Mouse (Mus musculus) limb, embryonic 10.5 days (tissue): ENCODE data around the gene Cdhr5. TPM values are rescaled to one million over a fixed set of nuclear protein-coding genes. Genes with fewer than 3 reads are reported as not detected.

Experiments used
- DNase-seq: peaks from one replicate; pipeline ENCODE4 v3.0.0-alpha.2; 2017; ENCODE audit warnings: low spot score
- H3K27ac ChIP-seq: fragments of 300-500 bp; sonication (generic); 2 replicates; pipeline ENCODE4 v1.5.1; 2016; ENCODE audit warnings: mild to moderate bottlenecking
- H3K27me3 ChIP-seq: fragments of 300-500 bp; sonication (generic); 2 replicates; pipeline ENCODE4 v1.6.1; 2016; ENCODE audit warnings: low read depth, mild to moderate bottlenecking; ENCODE audit not compliant: poor library complexity, severe bottlenecking
- H3K36me3 ChIP-seq: fragments of 300-500 bp; sonication (generic); 2 replicates; pipeline ENCODE4 v1.6.1; 2016; ENCODE audit warnings: mild to moderate bottlenecking, moderate library complexity
- H3K4me1 ChIP-seq: fragments of 300-500 bp; sonication (generic); 2 replicates; pipeline ENCODE4 v1.6.1; 2016
- H3K4me3 ChIP-seq: fragments of 300-500 bp; sonication (generic); 2 replicates; pipeline ENCODE4 v1.5.1; 2016; ENCODE audit warnings: mild to moderate bottlenecking, moderate library complexity
- H3K9me3 ChIP-seq: fragments of 300-500 bp; sonication (generic); replicated peaks from 2 replicates; pipeline ENCODE4 v1.6.1; 2016; ENCODE audit warnings: mild to moderate bottlenecking
- WGBS: fragments of 180-500 bp; shearing (Covaris S2); methylation state at CpG from one replicate; pipeline ENCODE4 v1.1.7; 2016; 5-methylcytosine and 5-hydroxymethylcytosine counted together
- polyA plus RNA-seq: library from polyadenylated mRNA; unstranded; fragments of >200 nt; fragmentation: Nextera tagmentation; extraction: Ambion mirVana; gene quantifications from 2 replicates; pipeline ENCODE4 v1.2.1, GENCODE M21; 2016

The Cdhr5 gene
- polyA plus RNA-seq, 1 experiment from 2014 or later: not detected

DNA sequence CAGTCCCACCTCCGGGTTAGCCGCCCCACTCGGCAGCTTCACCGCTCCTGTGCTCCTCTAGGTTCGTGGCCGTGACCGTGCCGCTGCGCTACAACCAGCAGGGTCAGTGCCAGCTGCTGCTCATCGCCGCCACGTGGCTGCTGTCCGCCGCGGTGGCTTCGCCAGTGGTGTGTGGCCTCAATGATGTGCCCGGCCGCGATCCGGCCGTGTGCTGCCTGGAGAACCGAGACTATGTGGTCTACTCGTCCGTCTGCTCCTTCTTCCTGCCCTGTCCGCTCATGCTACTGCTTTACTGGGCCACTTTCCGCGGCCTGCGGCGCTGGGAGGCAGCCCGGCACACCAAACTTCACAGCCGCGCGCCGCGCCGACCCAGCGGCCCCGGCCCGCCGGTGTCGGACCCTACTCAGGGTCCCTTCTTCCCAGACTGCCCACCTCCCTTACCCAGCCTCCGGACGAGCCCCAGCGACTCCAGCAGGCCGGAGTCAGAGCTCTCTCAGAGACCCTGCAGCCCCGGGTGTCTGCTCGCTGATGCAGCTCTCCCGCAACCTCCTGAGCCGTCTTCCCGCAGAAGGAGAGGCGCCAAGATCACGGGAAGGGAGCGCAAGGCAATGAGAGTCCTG, 17.4 kb upstream of the Cdhr5 start:
- peak overlapping the region; percentile 48 for H3K27ac ChIP-seq
- H3K4me3 ChIP-seq: peak overlapping the region; percentile 49
- peak; percentile 74 for DNase-seq
- WGBS: 1% methylated on average over 53 of the region's 53 CpGs
- peaks cover 31% of the 10 kb centered on the region for H3K4me1 ChIP-seq
- no peaks in the 10 kb centered on the region for H3K9me3 ChIP-seq
- peaks cover 74% of the 10 kb centered on the region for H3K27me3 ChIP-seq
- H3K36me3 ChIP-seq: peaks cover 23% of the 10 kb centered on the region

DNA sequence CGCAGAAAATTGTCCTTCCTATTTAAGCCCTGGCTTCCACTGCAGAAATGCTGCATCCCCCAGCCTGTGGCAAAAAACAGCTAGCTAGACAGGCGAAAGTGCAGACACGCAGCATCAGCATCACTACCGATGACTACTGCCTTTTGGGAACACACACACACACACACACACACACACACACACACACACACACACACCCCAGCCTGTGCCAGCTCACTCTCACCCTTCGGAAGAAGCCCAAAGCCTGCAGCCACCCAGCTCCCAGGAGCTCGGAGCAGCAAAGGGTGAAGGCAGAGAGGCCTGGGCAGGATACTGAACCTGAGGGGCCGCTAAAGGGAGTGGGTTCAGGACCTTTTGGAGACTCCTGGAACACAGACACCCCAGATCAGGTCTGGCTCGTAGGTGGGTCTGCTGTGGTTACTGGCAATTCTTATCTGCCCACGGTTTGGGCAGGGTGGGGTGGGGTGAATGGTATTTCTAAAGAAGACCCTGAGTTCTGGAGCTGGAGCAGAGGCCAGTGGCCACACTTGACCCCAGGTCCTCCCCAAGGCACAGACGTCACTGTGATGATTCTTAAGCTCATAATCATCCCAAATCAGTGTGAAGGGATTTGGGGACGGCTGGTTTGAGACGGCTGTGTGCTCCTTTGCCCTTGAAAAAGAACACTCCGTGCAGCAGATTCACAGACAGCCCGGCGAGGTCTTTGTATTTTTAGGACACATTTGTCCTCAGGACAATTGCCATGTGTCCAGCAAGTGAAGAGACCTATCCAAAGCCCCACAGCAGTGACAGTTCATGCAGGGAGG, 16.2 kb upstream of the Cdhr5 start:
- Histone ChIP-seq H3K4me3 (peak overlapping the region; percentile 65), H3K4me1 (peaks cover 31% of the 10 kb centered on the region), H3K27ac (peak overlapping the region; percentile 84; the same call in 1 of the 2 replicates), H3K27me3 (peaks cover 74% of the 10 kb centered on the region), H3K9me3 (no peaks in the 10 kb centered on the region), H3K36me3 (peaks cover 14% of the 10 kb centered on the region)
- 42% methylated on average over 15 of the region's 15 CpGs for WGBS
- DNase-seq: peak; percentile 54

DNA sequence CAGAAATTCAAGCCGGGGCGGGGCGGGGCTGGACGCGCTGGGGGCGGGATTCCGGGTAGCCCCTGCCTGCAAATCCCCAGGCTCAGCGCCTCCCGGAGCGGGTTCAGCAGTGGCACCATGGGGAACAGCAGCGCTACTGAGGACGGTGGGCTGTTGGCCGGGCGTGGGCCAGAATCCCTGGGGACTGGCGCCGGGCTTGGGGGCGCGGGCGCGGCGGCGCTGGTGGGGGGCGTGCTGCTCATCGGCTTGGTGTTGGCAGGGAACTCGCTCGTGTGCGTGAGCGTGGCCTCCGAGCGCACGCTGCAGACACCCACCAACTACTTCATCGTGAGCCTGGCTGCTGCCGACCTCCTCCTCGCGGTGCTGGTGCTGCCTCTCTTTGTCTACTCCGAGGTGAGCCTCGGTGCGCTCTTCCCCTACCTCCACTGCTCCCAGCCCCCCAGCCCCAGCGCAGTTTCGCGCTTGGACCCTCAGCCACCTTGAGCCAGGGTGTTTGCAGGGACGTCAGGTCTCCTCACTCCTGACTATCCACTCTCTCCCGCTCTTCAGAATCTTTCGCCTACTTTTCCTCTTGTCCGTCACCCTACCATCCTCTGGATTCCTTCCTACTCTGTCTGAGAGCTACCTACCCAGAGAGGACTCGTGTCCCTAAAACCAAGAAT, 15.5 kb upstream of the Cdhr5 start, which contains the start of gene Drd4:
Gene Drd4, plus strand, starts transcription at position 86 of the 662 bp plus-strand sequence.
- H3K36me3 ChIP-seq: peaks cover 6% of the 10 kb centered on the region
- peak within 1 kb of the TSS; percentile 65 for H3K4me3 ChIP-seq
- no peaks in the 10 kb centered on the region for H3K9me3 ChIP-seq
- H3K27ac ChIP-seq: peak within 1 kb of the TSS; percentile 84
- peaks cover 71% of the 10 kb centered on the region for H3K27me3 ChIP-seq
- peaks cover 31% of the 10 kb centered on the region for H3K4me1 ChIP-seq
- DNase-seq: peak; percentile 80
- 2% methylated on average over 46 of the region's 46 CpGs for WGBS

DNA sequence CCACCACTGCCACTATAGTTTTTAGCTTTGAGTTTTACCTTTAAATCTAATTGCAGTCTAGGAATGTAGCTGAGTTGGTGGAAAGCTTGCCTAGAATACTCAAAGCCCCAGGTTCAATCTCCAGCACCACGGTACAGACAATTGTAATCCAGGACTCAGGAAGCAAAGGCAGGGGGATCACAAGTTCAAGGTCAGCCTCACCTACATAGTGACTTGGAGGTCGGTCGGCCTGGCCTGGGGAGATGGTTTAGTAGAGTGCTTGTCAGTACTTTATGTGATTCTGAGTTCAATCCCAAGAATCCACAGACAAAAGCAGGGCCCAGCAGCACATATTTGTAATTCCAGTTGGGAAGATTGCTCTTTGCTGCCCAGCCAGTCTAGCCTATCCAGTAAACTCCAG, 11.5 kb upstream of the Cdhr5 start:
- no peak overlapping the region for H3K27ac ChIP-seq
- H3K36me3 ChIP-seq: no peaks in the 10 kb centered on the region
- H3K27me3 ChIP-seq: peaks cover 34% of the 10 kb centered on the region
- peaks cover 15% of the 10 kb centered on the region for H3K4me1 ChIP-seq
- no peak overlapping the region for H3K4me3 ChIP-seq
- DNase-seq: no peak
- no peaks in the 10 kb centered on the region for H3K9me3 ChIP-seq
- 85% methylated on average over 3 of the region's 3 CpGs for WGBS

DNA sequence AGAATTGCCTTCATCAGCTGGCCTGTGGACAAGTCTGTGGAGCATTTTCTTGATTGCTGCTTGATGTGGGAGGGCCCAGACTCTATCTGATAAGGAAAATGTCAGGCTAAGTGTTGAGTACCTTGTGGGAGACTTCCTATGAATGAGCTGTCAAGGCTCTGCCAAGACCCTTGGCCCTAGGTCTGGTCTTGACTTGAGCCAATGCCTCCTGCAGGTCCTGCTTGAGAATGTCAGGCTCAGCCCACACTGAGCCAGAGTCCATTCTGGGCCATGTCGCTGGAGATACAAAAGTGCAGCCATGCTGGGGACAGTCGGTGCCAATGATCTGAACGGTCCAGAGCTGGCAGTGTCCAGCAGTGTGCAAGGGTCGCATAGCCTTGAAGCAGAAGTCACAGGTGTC, 6.2 kb upstream of the Cdhr5 start:
- H3K4me3 ChIP-seq: no peak overlapping the region
- peaks cover 16% of the 10 kb centered on the region for H3K27me3 ChIP-seq
- H3K27ac ChIP-seq: no peak overlapping the region
- peaks cover 19% of the 10 kb centered on the region for H3K4me1 ChIP-seq
- 87% methylated on average over 4 of the region's 4 CpGs for WGBS
- DNase-seq: no peak
- H3K9me3 ChIP-seq: no peaks in the 10 kb centered on the region
- no peaks in the 10 kb centered on the region for H3K36me3 ChIP-seq

DNA sequence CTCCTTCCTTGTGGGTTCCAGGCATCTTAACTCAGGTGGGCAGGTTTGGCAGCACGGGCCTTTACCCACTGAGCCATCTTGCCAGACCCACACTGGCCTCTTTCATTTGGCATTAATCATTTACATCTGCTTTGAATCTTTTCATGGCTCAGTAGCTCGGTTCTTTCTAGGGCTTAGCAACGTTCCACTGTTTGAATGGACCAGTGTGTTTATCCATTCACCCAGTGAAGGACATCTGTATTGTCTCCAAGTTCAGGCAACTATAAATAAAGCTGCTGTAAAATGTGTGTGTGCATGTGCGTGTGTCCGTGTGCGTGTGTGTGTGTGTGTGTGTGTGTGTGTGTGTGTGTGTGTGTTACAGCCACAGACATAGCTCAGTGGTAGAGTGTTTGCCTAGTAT, 4.9 kb upstream of the Cdhr5 start:
- Histone ChIP-seq H3K27ac (no peak overlapping the region), H3K27me3 (peaks cover 18% of the 10 kb centered on the region), H3K4me1 (peaks cover 32% of the 10 kb centered on the region), H3K9me3 (no peaks in the 10 kb centered on the region), H3K4me3 (no peak overlapping the region), H3K36me3 (no peaks in the 10 kb centered on the region)
- no peak for DNase-seq
- WGBS: 76% methylated on average over 6 of the region's 6 CpGs

DNA sequence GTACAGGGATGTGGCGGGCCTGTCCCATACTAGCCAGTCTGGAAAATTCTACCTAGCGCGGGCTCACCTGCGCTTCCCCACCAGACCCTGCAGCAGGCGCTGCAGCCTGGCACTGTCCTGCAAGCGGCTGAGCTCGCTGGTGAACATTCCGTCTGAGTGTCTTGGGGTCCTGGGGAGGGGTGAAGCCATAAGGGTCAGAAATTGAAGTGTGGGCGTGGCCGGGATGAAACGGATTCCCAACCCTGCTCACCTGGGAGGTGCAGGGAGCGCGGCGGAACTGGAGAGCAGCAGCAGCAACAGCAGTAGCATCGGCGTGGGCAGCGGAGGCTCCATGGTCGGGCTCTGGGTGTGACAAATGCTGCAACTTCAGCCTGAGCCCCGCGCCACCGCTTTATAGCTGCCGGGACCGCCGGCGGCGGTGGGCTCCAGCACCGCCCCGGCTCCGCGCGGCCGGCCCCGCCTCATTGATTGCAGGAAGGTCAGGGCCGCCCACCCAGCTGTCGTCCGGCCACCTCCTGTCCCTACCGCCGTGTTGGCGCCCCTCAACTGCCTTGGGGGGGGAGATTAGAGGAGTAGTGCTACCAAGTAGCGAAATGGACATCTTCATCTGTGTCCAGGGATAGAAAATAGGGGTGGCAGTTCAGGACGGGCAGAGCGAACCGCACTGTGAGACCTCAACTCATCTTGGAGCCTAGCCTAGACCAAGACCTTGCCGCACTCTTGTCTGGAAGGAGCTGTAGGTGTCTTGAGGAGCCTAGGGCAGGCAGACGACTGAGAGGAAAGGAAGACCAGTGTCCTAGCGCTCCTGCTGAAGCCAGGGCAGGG, 2.4 kb upstream of the Cdhr5 start, which contains the start of gene Sct:
Gene Sct, minus strand, starts transcription at position 368 of the 825 bp plus-strand sequence.
- H3K27me3 ChIP-seq: peaks cover 18% of the 10 kb centered on the region
- DNase-seq: peak; percentile 75
- H3K4me3 ChIP-seq: peak within 1 kb of the TSS; percentile 58
- peak within 1 kb of the TSS; percentile 72 for H3K27ac ChIP-seq
- no peaks in the 10 kb centered on the region for H3K36me3 ChIP-seq
- peaks cover 44% of the 10 kb centered on the region for H3K4me1 ChIP-seq
- H3K9me3 ChIP-seq: no peaks in the 10 kb centered on the region
- WGBS: 2% methylated on average over 46 of the region's 46 CpGs

DNA sequence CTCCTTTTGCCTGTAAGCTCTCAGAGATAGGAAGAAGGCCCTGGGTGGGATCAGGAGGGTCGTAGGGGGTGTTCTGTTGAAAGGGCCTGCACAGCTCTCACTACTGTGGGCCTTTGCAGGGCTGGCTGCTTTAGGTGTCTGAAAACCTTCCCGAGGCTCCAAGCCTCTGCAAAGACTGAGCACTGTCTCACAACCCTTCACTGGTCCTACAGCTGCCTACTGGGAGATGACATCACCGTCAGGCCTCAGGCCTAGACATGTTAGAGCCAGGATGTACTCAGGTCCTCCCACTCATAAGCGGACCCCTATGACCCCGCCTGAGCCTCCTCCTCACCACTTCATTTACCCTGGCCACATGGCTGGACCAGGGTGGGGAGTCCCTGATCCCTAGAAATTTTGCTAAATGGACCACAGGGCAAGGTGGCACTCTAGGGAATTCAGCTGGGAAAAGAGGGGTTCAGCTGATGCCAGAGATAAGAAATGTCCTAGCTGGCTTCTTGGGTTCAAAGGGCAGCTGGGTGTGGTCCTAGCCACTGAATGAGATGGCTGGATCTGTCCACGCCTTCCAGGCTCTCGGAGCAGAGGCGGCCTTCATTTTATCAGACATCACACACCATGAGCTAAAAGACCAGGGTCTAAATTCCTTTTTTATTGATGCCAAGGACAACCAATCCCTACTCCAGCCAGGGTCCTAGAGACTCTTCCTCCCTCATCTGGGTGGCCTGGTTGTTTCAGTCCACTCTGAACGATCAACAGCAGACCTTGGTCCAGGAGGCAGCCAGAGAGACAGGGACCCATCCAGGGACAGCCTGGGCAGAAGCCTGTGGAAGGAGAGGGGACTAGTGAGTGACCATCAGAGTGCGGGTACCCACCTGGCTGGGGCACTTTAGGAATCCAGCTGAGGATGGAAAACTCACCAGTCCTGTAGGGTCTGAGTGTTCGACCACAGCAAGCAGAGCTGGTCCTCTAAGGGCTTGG, 1.4 kb upstream of the Cdhr5 start:
- Histone ChIP-seq H3K27me3 (peaks cover 18% of the 10 kb centered on the region), H3K4me3 (peak overlapping the region; percentile 58), H3K9me3 (no peaks in the 10 kb centered on the region), H3K27ac (peak overlapping the region; percentile 72), H3K4me1 (peaks cover 44% of the 10 kb centered on the region), H3K36me3 (no peaks in the 10 kb centered on the region)
- WGBS: 70% methylated on average over 11 of the region's 11 CpGs
- no peak for DNase-seq

DNA sequence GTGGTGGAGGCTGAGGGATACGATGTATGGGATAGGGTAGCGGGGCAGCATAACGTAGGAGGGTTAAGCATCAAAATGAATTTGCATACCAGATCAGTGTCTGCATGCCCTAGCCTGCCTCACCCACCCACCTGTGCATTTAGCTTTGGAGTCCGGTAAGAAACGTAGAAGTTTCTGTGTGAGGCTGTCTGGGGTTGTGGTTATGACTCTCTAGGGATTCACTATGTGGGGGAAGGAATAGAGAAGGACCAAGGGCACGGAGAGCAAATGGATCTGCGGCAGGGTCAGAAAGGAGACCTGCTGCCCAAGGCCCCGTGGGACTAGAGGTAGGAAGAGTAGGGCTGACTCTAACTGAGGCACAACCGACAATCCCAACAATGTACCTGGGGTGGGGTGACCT, 1.2 kb downstream of the Cdhr5 start:
- Histone ChIP-seq H3K9me3 (no peaks in the 10 kb centered on the region), H3K36me3 (no peaks in the 10 kb centered on the region), H3K4me3 (no peak overlapping the region), H3K27ac (no peak overlapping the region), H3K4me1 (peaks cover 44% of the 10 kb centered on the region), H3K27me3 (peaks cover 18% of the 10 kb centered on the region)
- no peak for DNase-seq
- WGBS: 84% methylated on average over 9 of the region's 9 CpGs

DNA sequence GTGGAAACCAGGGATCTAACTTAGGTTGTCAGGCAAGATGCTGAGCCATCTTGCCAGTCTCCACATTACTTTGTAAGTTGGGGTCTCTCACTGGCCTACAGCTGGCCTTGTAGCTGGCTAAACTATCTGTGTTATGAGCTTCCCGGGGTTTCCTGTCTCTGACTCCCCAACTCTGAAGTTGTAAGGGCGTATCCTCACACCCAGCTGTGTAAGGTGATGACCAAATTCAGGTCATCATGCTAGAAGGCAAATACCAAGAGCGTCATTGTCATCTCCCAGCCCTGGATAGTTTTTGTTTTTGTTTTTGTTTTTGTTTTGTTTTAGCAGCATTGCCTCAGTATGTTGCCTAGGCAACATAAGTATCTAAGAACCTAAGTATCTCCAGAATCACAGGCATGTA, 6.0 kb downstream of the Cdhr5 start:
- no peaks in the 10 kb centered on the region for H3K27me3 ChIP-seq
- H3K4me1 ChIP-seq: peaks cover 19% of the 10 kb centered on the region
- H3K4me3 ChIP-seq: no peak overlapping the region
- WGBS: 85% methylated on average over 3 of the region's 3 CpGs
- no peaks in the 10 kb centered on the region for H3K9me3 ChIP-seq
- DNase-seq: no peak
- no peaks in the 10 kb centered on the region for H3K36me3 ChIP-seq
- no peak overlapping the region for H3K27ac ChIP-seq

DNA sequence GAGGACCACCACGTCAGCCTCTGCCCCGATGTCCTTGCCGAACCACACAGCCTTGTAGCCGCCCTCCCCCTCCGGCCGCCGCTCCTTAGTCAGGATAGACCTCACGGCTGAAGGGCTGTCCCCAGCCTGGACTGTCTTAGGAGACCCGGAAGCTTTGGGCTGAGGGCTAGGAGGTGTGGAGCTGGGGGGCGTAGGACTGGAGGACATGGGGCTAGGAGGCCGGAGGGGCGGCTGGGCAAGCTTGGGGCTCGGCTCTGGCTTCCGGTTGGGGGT, 7.4 kb downstream of the Cdhr5 start:
- peaks cover 23% of the 10 kb centered on the region for H3K4me1 ChIP-seq
- 78% methylated on average over 14 of the region's 14 CpGs for WGBS

More for the DNA sequence above, 7.4 kb downstream of the Cdhr5 start:
- no peaks in the 10 kb centered on the region for H3K9me3 ChIP-seq
- H3K27ac ChIP-seq: no peak overlapping the region
- no peak overlapping the region for H3K4me3 ChIP-seq
- H3K27me3 ChIP-seq: no peaks in the 10 kb centered on the region
- H3K36me3 ChIP-seq: peaks cover 6% of the 10 kb centered on the region
- no peak for DNase-seq
